Mouse (Mus musculus): ENCODE results near the gene Exoc2.

Gene Exoc2

DNA sequence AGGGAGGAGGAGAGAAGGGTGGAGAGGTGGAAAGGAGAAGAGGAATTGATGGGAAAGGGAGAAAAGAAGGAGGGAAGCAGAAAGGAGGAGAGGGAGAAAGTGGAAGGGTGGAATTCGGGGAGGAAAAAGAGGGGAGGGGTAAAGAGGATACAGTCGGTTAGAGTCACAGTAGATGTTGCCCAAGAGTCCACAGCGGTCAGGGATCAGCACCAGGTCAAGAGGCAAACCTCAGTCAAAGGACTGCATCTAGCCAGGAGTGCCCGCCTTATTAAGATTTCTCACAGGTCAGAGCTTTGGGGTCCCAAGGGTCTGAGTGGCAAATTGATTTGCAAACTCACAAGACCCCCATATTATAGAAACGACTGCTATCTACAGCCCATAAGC is 346 bp upstream of the Exoc2 start:
- in situ Hi-C loops (cut with MboI, MseI), result no loop called here

GRCm38 (mm10) chr13:30972102-30972501 is 1.8 kb downstream of the Exoc2 start:
- in situ Hi-C loops (cut with MboI, MseI), result no loop called here

GRCm38 (mm10) chr13:30971047-30971446 is 2.8 kb downstream of the Exoc2 start:
- in situ Hi-C loops (cut with MboI, MseI), result no loop called here

GRCm38 (mm10) chr13:30968311-30968710 is 5.6 kb downstream of the Exoc2 start:
- in situ Hi-C loops (cut with MboI, MseI), result no loop called here

DNA sequence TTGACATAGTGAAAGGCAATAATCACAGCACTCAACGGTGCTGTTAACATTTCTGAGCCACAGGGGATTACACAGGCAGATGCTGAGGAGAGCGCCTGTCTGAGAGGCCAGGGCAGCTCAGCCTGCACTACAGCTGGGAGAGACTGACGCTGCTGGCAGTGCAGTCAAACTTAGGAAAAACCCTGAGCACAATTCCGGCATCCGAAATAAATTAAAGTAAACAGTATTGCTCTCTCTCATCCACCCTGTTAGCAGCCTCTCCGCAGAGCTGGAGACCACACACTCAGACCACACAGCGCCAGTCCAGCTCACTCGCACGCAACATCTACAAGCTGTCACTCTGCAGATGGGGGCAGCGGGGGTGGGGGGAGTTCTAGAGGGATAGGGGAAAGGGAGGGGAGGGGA is 7.4 kb downstream of the Exoc2 start:
- in situ Hi-C loops (cut with MboI, MseI), result no loop called here

DNA sequence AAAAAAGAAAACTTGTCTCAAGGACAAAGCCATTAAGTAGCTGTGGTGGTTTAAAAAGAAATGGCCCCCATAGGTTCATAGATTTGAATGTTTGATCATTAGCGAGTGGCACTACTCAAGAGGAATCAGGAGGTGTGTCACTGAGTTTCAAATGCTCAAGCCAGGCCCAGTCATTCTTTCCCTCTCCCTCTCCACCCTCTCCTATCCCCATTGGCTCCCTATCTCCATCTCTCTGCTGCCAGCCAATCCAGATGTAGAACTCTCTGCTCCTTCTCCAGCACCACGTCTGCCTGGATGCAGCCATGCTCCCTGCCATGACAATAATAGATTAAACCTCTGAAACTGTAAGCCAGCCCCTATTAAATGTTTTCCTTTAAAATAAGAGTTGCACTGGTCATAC is 12.0 kb downstream of the Exoc2 start:
- in situ Hi-C loops (cut with MboI, MseI), result no loop called here

GRCm38 (mm10) chr13:30960714-30961113 is 13.2 kb downstream of the Exoc2 start:
- in situ Hi-C loops (cut with MboI, MseI), result no loop called here

DNA sequence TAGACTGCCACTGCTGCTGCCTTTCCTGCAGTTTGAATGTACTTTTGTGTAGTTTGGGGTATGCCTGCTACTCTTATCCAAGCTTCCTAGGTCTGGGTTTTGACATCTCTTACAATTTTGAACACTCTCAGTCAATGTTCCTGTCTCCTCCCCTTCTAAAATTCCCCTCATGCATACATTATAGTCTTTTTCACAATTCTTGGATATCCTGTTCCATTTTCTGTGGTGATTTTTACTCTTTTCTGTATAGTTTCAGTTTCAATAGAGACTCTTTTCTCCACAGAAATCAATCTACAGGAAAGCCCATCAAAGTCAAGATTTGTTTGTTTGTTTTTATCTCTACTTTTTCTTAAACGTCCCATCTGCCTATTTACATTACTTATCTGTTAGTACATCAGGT is 20.3 kb downstream of the Exoc2 start:
- in situ Hi-C loops (cut with MboI, MseI), result no loop called here

DNA sequence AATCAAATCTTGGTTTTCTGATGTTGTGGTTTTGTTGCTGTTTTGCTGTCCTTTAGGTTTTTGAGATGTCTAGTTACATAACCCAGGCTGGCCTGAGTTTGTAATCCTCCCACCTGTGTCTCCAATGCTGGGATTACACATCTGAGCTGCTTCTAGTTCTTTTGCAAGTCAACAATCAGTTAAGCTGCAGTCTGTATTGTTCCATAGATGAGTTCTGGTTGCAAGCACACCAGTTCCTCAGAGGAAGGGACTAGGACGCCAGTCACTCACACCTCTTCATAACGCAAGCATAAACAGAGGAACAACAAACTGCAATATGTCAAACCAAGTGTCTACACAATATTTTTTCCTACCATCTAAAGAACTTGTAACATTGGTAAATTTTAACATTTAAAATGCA is 21.8 kb downstream of the Exoc2 start:
- in situ Hi-C loops (cut with MboI, MseI), result no loop called here

- in situ Hi-C loops (cut with MboI, MseI), result loop anchor here (5.0 kb wide), 1 partner anchor 98 kb away; no protein-coding TSS in a partner anchor
Measured at GRCm38 (mm10) chr13:30949181-30949580, 24.7 kb downstream of the Exoc2 start.

DNA sequence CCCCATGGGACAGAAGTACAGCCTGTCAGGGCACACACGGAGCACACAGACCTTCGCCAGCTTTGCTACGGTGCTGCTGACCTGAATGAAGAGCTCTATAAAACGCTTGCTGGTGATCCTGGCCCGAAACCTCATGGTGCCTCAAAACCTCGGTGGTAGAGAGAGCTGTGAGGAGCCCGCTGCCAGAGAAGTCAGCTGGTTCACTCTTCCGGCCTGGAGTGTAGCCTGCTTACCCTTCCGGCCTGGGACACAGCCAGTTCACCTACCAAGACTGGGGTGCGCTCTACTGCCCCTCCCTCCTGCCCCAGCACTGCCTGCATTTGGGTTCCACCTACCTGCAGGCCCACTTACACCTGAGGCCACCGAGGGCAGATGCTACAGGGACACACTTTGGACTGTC is 26.4 kb downstream of the Exoc2 start, which contains the start of gene Hus1b:
Hus1b (minus strand) TSS at position 220 of the 400 bp plus-strand sequence.
- in situ Hi-C loops (cut with MboI, MseI), result loop anchor here (5.0 kb wide), 1 partner anchor 100 kb away; no protein-coding TSS in a partner anchor

- in situ Hi-C loops (cut with MboI, MseI), result loop anchor here (5.0 kb wide), 1 partner anchor 100 kb away; no protein-coding TSS in a partner anchor
Measured at GRCm38 (mm10) chr13:30947129-30947528, 26.8 kb downstream of the Exoc2 start.

- in situ Hi-C loops (cut with MboI, MseI), result loop anchor here (5.0 kb wide), 1 partner anchor 102 kb away; no protein-coding TSS in a partner anchor
Measured at GRCm38 (mm10) chr13:30945788-30946187, 28.1 kb downstream of the Exoc2 start.

DNA sequence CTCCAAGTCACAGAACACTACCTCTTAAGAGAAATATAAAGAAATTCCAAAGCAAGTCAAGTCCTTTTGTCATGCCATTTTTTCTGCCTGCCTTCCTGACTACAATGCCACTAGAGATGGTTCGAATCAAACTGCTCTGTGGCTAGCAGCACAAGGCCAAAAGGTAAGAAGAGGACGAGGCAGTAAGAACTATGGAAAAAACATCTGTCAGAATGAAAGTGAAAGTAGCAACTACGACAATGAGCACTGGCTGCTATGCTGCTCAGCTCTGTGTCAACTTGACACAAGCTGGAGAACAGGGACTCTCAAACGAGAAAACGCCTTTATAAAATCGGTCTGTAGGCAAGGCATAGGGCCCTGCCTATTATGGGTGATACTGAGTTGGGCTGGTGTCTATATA is 40.9 kb downstream of the Exoc2 start:
- in situ Hi-C loops (cut with MboI, MseI), result no loop called here

- in situ Hi-C loops (cut with MboI, MseI), result no loop called here
Measured at GRCm38 (mm10) chr13:30931613-30932012, 42.3 kb downstream of the Exoc2 start.

DNA sequence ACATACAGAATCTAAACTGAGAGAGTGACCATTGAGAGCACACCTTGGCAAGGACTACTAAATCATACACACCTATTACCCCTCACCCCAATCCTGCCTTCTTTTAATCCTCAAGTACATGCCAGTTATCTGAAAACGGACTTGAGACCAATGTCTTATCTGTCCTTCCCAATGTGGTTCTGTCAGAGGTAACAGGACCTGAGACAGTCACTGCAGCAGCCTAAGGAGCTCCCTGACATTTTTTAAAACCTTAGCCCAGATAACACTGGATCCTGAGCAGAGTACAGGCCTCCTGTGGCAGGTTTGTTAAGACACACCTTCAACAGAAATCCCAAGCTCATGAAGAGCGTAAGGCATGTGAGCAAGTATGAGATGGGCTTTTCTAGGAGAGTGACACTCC is 44.8 kb downstream of the Exoc2 start:
- in situ Hi-C loops (cut with MboI, MseI), result no loop called here

DNA sequence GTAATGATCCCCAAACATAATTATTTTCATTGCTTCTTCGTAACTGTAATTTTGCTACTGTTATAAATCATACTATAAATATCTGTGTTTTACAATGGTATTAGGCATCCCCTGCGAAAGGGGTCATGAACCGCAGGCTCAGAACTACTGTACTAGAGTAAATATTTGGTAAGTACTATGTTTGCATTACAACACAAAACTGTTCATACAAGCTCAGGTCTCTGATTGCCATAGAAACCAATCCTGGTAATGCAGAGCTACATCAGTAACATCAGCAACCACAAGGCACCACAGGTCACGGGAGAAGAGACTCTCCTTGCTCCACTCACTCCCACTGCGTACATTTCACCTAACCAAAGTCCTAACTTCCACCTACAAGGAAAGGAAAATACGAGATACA is 49.6 kb downstream of the Exoc2 start:
- in situ Hi-C loops (cut with MboI, MseI), result no loop called here

GRCm38 (mm10) chr13:30921914-30922313 is 52.0 kb downstream of the Exoc2 start:
- in situ Hi-C loops (cut with MboI, MseI), result no loop called here

- in situ Hi-C loops (cut with MboI, MseI), result no loop called here
Measured at GRCm38 (mm10) chr13:30913757-30914156, 60.1 kb downstream of the Exoc2 start.

GRCm38 (mm10) chr13:30913028-30913427 is 60.9 kb downstream of the Exoc2 start:
- in situ Hi-C loops (cut with MboI, MseI), result no loop called here

GRCm38 (mm10) chr13:30911931-30912625 is 61.8 kb downstream of the Exoc2 start:
- in situ Hi-C loops (cut with MboI, MseI), result no loop called here

DNA sequence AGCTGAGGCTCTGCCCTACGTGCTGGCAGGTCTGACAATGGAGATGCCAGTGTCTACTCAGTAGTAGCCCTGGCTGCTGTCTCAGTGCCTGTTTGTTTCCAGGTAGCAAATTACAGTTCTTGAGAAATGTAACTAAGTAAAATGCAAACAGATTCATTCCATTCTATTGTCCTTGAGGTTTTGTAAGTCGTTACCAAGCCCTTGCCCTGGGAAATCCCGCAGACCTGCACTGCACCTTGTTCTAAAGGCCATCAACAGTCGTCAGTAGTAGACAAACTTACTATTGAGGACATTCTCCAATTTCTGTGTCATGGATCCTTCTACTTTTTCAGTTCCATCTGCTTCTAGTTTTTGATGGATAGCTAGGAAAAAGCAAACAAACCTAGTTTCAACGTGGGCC is 63.0 kb downstream of the Exoc2 start:
- in situ Hi-C loops (cut with MboI, MseI), result no loop called here

GRCm38 (mm10) chr13:30902286-30902685 is 71.6 kb downstream of the Exoc2 start:
- in situ Hi-C loops (cut with MboI, MseI), result loop anchor here (5.0 kb wide), 1 partner anchor 160 kb away; no protein-coding TSS in a partner anchor
